Mouse (Mus musculus) kidney, postnatal 14 days (tissue): ENCODE measurements at regions not wholly inside any gene's neighbourhood (a gene's known extent, or its start where the extent isn't known, plus 50 kb on each side); places are given as distances from the start of the nearest gene placed in this dataset.

Experiments used
- DNase-seq: peaks from one replicate; pipeline ENCODE4 v3.0.0; 2022; ENCODE audit warnings: mixed read lengths

GRCm38 (mm10) chr13:26037699-26038098 is 732.3 kb downstream of the Hdgfl1 start:
- DNase-seq: no peak

DNA sequence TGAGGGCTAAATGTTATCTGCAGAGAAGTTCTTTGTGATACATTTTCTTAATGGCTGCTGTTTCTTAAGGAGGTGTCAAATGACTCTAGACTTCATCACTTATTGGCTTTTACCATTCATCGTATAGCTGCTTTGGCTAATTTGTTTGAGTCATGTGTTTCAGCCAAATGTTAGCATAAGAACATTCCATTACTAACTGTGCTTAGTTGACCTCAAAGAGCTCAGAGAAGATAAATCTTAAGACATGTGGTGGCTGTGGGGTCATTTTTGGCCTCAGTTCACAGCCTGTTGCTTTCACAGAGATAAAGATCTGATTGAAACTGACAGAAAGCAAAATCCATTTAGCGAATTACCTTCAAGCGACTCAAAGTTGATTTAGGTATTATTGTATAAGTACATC is 743.6 kb downstream of the Hdgfl1 start:
- DNase-seq: peak; percentile 9

DNA sequence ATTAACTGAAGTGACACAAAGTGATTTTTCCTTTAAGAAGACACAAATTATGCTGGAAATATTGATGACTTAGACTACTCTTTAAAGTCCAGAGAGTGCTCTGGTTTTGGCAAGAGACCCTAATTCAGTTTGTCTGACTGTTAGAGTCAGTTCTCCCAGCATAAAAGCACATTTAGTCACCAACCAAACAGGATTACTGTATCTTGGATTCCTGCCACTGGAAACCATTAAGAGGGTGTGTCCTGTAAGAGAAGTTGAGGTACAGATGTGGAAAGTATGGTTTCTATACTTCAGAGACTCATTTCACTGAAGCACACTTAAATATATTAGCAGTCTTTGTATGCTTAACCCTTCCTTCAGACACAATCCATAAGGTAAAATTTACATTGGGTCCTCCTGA is 745.3 kb downstream of the Hdgfl1 start:
- DNase-seq: no peak

- DNase-seq: no peak
These were observed 749.5 kb downstream of the Hdgfl1 start for GRCm38 (mm10) chr13:26020491-26020890.

DNA sequence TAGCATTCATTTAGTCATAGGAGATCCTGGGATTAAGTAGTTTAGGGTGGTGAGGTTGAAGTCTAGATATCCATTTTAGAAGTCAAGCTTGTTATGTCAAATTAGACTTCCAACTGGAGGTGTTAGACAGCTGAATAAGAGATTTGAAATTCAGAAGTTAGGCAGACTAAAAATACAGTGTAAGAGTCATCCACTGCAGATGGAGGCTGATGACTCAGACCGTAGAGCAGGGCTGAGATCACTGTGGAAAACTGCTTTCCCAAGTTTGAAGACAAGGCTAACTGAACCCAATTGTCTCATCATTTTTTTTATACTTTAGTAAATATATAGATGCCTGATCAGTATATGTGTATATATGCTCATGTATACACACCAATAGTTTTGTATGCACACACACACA is 738.8 kb upstream of the Nrsn1 start:
- DNase-seq: no peak

DNA sequence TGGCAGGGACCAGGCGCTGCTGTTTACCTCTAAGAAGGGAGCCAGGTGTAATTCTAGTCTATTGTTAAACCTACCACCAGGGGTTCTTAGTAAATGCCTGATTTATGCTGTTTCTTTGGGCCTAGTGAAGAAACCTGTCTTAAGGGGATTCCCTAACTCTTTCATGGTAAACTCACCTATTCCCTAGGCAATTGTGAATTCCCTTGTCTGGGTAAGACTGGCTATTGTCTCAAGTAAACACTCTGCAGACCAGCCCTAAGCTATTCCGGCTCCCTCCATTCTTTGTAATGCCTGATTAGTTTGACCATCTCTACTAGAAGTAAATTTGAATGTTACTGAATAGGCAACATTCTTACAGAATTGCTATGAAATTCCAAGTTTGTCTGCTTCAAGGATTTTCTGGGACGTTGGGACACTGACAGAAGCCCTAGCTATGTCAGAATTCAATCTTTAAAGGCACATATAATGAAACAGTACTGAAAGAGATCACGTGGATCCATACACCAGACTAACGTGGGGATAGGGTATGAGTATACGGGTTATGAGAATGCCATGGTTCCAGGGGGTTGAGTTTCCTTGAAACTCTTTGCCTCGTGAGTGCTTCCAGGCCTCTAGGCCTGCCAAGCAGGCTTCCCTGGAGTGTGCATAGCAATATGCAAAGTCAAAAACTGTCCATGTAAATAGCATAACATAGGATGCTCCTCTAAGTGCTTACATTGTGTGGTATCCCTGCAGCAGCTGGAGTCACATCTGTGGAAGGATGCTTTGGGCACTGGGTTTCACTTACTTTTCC is 734.7 kb upstream of the Nrsn1 start:
- DNase-seq: no peak

GRCm38 (mm10) chr13:25993526-25993925 is 723.2 kb upstream of the Nrsn1 start:
- peak; percentile 6 for DNase-seq

GRCm38 (mm10) chr13:25989067-25989756 is 718.9 kb upstream of the Nrsn1 start:
- no peak for DNase-seq

DNA sequence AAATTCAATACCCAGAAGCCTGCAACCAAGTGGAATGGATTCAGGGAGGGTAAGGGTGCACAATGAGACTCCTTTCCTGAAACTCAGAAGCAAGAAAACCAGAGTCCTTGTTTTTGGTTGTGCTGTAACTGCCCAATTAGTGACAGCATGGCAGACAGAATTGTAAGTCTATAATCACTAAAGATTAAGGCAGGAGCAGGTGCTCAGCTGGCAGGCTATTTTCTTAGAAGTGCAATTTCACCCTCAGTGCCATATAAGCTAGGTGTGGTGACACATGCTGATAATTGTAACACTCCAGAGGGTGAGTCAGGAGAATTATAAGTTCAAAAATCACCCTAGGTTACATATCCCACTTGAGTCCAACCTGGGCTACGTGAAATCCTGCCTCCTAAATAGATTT is 714.2 kb upstream of the Nrsn1 start:
- DNase-seq: no peak

- DNase-seq: no peak
These were observed 713.4 kb upstream of the Nrsn1 start for GRCm38 (mm10) chr13:25983659-25984058.

- DNase-seq: no peak
These were observed 708.3 kb upstream of the Nrsn1 start for GRCm38 (mm10) chr13:25978648-25979047.

- DNase-seq: no peak
These were observed 688.3 kb upstream of the Nrsn1 start for GRCm38 (mm10) chr13:25958592-25958991.

GRCm38 (mm10) chr13:25958153-25958466 is 687.8 kb upstream of the Nrsn1 start:
- no peak for DNase-seq

GRCm38 (mm10) chr13:25957451-25958152 is 687.3 kb upstream of the Nrsn1 start:
- no peak for DNase-seq

- no peak for DNase-seq
These were observed 667.3 kb upstream of the Nrsn1 start for GRCm38 (mm10) chr13:25937631-25938030.

DNA sequence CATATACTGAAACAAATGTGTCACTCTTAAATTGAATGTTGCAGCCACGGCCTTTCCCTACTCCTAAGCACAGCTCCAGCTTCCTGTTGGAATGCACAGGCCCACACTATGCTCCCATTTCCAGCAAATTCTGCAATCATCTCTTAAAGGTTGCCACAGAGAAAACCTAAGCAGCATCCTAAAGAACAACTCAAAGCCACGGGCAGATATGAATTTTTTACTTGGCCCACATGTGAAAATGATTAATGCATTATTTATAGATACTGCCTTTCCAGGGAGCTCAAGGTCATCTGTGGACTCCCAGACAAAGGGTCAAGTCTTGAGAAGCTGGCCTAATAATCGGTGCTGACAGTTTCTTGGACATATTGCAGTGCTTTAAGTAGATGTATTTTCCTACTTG is 663.5 kb upstream of the Nrsn1 start:
- DNase-seq: peak; percentile 14

DNA sequence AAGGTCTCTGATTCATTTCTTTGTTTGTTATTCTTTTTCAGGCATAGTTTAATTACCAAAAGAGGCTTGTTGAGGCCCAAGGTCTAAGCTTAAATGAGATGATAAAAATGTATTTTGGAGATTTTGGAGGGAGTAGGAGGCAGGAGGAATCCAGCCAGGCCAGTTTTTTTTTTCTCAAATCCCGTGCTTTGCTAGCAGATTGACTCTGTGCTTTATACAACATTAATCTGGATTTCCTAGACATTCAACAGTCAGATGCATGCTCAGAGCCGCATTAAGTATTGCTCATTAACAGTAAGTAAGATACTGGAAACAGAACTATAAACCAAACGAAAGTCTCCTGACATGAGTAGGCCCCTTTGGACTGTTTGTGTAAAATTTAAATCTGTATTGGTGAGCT is 662.9 kb upstream of the Nrsn1 start:
- no peak for DNase-seq

DNA sequence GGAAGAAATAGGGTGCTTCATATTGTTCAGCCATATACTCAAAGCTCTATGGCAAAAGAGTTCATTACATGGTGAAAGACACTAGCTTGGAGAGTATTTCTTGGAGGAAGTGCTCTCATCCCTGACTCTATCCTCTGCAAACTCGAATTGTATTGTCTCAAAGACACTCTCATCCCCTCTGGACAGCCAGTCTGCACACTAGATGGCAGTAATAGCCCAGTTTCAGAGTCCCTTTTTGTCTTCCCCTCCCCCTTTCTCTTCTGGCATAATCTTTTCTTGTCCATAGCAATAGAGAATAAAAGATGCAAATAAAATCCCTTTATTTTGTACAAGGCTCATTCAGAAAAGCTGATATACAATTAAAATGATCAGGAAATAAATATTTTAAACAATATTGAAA is 662.5 kb upstream of the Nrsn1 start:
- DNase-seq: peak; percentile 71

DNA sequence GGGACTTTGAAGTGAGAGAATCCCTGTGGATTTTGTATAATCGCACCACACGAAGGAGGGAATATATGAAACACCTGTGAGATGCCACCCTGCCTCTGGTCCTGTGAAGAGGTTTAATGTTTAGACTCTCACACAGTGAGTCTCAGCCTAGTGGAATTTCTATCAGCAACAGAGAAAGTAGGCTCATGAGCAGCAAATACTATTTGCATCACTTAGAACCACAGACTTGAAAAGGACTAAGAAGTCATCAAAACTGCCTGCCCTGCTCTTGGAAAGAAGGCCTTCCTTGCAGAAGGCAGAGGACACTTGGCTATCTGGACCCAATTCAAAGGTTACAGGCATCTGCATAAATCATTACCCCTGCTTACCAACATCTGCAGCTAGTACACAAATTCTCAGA is 662.1 kb upstream of the Nrsn1 start:
- no peak for DNase-seq

DNA sequence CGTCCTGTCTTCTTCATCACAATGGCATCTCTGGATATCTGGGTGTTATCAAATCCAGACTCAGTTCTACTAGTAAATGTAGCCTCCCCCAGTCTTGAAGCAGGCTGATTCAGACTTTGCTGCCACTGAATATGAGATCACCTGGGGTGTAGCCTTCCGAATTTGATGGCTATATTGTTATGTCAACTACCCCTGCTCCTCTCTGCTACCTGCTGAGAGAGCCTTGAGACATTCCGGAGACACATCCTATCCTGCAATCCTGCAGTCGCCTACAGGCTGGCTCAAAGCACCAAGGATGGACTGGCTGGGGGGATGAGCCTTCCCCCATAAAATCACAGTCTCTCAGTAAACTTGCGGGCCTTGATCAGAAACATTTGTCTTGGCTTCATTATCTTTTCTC is 655.4 kb upstream of the Nrsn1 start:
- DNase-seq: no peak

GRCm38 (mm10) chr13:25899871-25900270 is 629.6 kb upstream of the Nrsn1 start:
- no peak for DNase-seq

DNA sequence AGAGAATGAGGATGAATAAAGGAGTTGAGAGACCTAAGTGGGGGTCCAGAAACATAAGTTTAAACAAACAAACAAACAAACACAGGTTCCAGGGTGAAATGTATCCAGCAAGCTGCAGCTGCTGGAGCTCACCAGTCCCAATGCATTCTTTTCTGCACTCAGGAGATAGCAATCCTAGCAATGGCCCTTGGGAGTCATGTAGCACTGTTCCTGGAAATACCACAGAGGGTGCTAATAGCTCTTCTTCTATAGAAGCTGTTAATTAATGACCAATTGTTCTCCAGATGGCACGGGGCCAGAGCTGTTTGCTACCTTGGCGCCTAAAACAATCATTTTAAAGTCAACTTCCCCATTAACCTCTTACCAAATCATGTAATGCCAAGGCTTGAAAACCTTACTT is 622.8 kb upstream of the Nrsn1 start:
- DNase-seq: peak; percentile 2

- DNase-seq: no peak
These were observed 612.5 kb upstream of the Nrsn1 start for GRCm38 (mm10) chr13:25882818-25883217.

DNA sequence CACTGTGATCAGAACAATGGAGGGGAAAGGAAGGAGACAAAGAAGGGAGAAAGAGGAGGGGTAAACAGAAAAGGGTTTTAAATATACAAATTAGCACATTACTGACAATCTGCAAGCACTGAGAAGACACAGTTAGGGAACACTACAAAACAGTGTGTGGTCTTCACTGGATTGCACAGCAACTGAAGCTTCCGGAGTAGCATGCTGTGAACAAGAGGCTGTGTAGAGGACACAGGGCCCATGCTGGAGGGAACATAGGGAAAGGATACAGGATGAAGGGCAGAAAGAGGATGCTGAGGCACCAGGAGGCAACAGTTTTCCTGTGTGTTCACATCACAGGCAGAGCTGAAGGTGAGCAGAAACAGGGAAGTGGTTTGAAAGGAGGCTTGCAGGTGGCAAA is 598.6 kb upstream of the Nrsn1 start:
- no peak for DNase-seq
